Mouse (Mus musculus) lung, postnatal 36 days (tissue): ENCODE results near the gene Ctc1.
"Not testable (repeated sequence)": the region's sequence is repeated elsewhere in the genome, so short reads cannot be mapped to it uniquely, and the experiment has no call there.

Source experiments
- DNase-seq: peaks from one replicate; pipeline ENCODE4 v3.0.0; 2022; ENCODE audit warnings: mixed read lengths

The Ctc1 gene

GRCm38 (mm10) chr11:69015644-69016441, at the start of gene Ctc1:
Gene Ctc1, plus strand, starts transcription at chr11:69015911.
- peak; percentile 94 for DNase-seq

- no peak for DNase-seq
Measured at GRCm38 (mm10) chr11:68966554-68966953, 49.2 kb upstream of the Ctc1 start.

- peak; percentile 95 for DNase-seq
Measured at GRCm38 (mm10) chr11:68967337-68968282, 48.1 kb upstream of the Ctc1 start, which contains the start of gene Slc25a35. Gene Slc25a35, plus strand, starts transcription at chr11:68968131.

GRCm38 (mm10) chr11:68968752-68969151, 47.0 kb upstream of the Ctc1 start:
- DNase-seq, result no peak

- peak; percentile 69 for DNase-seq
Measured at GRCm38 (mm10) chr11:68970232-68970631, 45.5 kb upstream of the Ctc1 start.

GRCm38 (mm10) chr11:68973250-68974058, 42.3 kb upstream of the Ctc1 start:
- DNase-seq, result peak; percentile 93

- no peak for DNase-seq
Measured at GRCm38 (mm10) chr11:68974059-68974450, 41.7 kb upstream of the Ctc1 start.

GRCm38 (mm10) chr11:68975085-68975484, 40.6 kb upstream of the Ctc1 start, which contains the start of gene Rangrf:
Gene Rangrf, minus strand, starts transcription at chr11:68975185.
- DNase-seq, result no peak

GRCm38 (mm10) chr11:68975601-68976000, 40.1 kb upstream of the Ctc1 start:
- no peak for DNase-seq

- no peak for DNase-seq
Measured at GRCm38 (mm10) chr11:68979320-68979733, 36.4 kb upstream of the Ctc1 start.

- DNase-seq, result no peak
Measured at GRCm38 (mm10) chr11:68980919-68981318, 34.8 kb upstream of the Ctc1 start.

GRCm38 (mm10) chr11:68982639-68983369, 32.9 kb upstream of the Ctc1 start:
- DNase-seq, result peak; percentile 91

- no peak for DNase-seq
Measured at GRCm38 (mm10) chr11:68987365-68987882, 28.3 kb upstream of the Ctc1 start.

GRCm38 (mm10) chr11:68988341-68988740, 27.4 kb upstream of the Ctc1 start:
- peak; percentile 33 for DNase-seq

- no peak for DNase-seq
Measured at GRCm38 (mm10) chr11:68993122-68993521, 22.6 kb upstream of the Ctc1 start.

- no peak for DNase-seq
Measured at GRCm38 (mm10) chr11:68994377-68994776, 21.3 kb upstream of the Ctc1 start.

GRCm38 (mm10) chr11:68997080-68997479, 18.6 kb upstream of the Ctc1 start:
- no peak for DNase-seq

- not testable (repeated sequence) for DNase-seq
Measured at GRCm38 (mm10) chr11:69002782-69003181, 12.9 kb upstream of the Ctc1 start.

- peak; percentile 44 for DNase-seq
Measured at GRCm38 (mm10) chr11:69003592-69003991, 12.1 kb upstream of the Ctc1 start.

GRCm38 (mm10) chr11:69005193-69005592, 10.5 kb upstream of the Ctc1 start:
- no peak for DNase-seq

GRCm38 (mm10) chr11:69006575-69006974, 9.1 kb upstream of the Ctc1 start:
- not testable (repeated sequence) for DNase-seq
